Mouse (Mus musculus) cerebellum, adult 8-10 months (tissue): ENCODE measurements around the gene Lpcat2b.

Experiments
- DNase-seq: peaks from one replicate; pipeline ENCODE4 v3.0.0; 2022

Gene Lpcat2b

DNA sequence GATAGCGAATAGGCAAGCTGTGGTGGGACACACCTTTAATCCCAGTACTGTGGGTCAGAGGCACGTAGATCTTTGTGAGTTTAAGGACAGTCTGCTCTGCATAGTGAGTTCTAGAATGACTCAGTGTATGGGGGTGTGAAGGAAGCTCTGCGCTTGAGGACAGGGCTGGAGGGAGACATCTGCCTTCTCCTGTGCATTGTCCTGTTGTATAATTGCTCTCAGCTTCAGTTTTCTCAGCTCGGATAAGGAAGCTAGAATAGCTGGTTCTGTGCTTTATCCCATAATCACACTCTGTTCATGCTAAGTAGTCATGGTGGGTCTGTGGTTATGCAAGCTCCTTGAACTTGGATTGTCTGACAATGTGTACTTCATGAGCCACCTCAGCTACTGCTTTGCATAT lies 17.4 kb downstream of the Lpcat2b start:
- DNase-seq, result no peak

DNA sequence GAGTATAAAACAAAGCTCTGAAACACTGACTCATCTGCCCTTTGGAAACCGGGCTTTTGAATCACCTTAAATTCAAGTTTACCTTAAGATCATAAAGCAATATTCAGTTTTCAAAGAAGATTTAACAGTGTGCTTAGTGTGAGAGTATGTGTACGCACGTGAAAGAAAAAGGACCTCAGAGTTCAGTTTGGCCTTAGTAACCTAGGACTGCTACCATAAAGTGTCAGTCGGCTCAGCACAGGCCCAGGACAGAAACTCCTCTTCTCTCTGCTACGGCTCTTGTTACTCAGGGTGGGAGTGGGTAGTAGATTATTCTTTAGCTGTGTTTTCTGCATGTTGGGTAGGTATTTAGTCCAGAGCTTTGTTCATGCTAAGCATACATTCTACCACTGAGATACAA lies 18.3 kb downstream of the Lpcat2b start:
- DNase-seq, result no peak

DNA sequence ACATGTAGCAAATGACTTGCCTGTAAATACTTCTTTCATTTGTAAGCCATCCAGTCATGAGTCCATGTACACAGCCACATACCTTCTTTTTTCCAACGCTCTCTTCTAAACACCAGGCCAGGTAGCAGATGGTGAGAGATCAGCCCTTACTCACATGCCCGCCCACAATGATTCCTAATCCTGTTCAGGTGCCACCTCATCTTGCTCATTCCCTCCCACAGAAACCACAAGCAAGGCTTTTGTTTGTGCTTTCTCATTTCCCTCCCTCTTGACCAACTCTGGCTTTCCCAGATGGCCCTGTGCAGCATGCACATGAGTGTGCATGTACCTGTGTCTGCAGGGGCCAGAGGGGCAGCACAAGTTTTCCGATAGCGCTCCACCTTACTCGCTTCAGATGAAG lies 18.9 kb downstream of the Lpcat2b start:
- no peak for DNase-seq

DNA sequence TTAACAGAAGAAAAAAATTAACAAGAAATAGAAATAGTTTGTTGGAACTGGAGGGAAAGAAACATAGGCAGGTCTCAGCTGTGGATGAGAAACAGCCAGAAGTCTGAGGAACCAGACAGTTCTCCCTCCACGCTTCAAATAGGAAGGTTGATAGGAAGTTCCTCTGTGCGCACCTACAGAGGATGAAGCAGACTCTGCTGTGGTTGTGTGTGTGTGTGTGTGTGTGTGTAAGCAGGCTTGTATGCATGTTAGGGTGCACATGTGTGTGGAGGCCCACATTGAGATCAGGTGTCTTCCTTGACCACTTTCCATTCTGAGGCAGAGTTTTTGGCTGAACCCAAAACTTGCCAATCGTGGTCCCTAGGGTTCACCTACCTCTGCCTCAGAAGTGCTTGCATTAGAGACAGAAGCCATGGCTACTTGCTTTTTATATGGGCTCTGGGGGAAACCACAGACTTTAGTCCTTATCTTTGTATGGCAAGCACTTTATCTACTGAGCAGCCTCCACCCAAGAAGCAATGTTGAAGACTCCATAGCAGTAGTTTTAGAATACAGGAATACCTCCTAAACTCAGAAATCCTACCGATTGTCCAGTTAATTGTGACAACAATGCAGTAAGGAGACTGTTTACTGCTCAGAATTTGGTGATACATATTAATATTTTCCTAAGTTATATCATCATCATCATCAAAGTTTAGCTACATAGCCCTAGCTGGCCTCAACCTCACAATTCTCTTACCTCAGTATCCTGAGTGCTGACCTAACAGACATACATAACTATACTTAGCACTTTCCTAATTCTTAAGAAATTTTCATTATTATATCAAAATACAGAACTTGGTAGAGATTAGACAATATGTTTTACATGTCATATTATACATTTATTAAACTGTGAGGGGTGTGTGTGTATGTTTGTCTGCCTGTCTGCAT lies 31.1 kb downstream of the Lpcat2b start:
- no peak for DNase-seq

DNA sequence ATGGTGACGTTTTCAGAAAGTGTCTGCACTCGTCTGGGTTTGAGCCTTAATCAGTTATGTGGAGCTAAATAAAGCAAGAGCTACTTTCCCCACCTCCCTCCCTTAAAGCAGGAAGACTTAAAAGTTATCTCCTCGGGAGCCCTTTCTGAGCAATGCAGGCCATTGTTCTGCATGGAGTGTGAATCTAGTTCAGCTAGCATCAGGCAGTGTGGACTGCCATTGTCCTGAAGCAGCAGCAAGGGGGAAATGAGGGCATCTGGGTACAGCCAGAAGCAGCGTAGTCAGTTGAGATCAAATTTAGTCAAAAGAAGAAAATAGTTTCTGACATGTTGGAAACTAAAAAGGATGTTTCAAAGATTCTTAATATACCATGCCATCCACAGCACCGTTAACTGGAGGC lies 35.2 kb downstream of the Lpcat2b start:
- no peak for DNase-seq

DNA sequence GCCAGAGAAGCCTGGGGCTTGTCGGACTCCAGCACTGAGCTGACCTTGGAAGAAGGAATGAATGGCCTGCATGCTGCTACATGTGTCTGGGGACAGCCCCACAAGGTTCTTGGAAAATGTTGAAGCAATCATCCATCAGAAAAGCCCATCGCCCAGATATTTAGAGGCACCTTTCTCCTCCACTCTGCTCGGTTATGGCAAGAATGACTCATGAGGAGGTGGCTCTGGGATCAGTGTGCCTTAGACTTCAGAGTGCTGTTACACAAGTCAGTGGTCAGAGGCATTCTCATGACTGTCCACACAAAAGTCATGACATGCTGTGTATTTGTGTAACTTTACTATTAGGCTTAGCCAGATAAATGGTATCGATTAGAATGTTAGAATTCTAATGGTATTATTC lies 35.7 kb downstream of the Lpcat2b start:
- no peak for DNase-seq

DNA sequence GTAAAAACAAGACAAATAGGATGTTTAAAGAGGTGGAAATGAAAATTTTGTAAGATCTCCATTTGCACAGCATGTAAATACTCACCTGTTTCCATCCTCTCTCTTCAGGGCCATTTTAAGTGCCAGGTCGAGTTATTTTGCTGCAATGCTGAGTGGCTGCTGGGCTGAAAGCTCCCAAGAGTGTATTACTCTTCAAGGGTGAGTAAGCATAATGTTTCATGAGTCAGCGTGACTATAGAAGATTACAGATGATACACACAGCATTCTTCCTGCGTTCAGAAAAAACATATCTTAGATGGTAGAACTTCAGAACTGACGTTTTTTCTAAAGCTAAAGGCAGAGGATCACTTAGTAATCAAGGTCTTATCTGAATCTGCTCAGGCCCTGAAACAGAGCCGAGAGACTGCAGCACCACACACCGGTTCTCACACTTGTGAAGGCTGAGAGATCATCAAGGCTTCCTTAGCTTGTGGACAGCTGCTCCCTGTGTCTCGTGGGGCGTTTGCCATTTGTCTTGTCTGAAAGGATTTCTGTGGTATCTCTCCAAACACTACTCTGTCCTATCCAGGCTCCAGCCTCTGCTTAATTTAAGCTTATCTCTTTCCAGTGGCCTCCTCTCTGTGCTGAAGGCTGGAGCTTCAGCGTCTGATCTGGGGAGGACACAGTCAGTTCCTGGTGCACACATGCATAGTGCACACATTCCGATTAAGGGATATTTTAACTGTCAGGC lies 39.4 kb downstream of the Lpcat2b start:
- no peak for DNase-seq

DNA sequence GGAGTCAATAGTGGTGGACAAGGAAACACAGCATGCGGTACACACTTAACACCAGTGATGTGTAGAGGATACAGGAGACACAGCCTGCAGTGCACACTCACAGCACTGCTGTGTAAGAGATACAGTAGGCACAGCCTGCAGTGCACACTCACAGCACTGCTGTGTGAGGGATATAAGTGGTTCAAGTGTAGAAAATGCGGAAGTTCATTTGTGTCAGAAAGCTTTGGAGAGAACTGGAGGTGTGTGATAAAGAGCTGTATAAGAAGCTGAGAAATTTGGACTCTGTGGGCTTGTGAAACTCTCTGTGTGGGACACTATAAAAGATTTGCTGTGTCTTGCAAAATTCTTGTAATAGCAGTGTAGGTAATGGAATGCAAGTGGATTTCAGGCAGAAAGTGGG lies 48.8 kb downstream of the Lpcat2b start:
- DNase-seq, result no peak
